Mouse (Mus musculus) retina, postnatal 1 day (tissue): ENCODE results near the gene Hba-x.

Experiments
- DNase-seq: peaks from one replicate; pipeline ENCODE4 v3.0.0-alpha.2; 2012

The Hba-x gene

DNA sequence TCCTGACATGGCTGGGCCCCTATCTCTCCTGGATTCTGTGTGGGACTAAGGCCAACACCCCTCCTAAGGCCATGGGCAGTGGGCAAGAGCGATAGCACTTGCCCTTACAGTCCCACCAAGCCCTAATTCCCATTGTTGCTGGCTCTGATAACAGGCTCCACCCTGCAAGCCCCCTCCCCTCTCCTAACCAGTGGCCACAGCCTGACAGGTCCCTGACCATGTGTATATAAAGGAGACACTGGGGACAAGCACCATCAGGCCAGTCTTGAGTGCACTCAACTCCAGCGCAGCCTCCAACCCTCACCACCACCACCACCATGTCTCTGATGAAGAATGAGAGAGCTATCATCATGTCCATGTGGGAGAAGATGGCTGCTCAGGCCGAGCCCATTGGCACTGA, at the start of gene Hba-x:
Hba-x (plus strand) TSS at position 54 of the 400 bp plus-strand sequence.
- DNase-seq: no peak

DNA sequence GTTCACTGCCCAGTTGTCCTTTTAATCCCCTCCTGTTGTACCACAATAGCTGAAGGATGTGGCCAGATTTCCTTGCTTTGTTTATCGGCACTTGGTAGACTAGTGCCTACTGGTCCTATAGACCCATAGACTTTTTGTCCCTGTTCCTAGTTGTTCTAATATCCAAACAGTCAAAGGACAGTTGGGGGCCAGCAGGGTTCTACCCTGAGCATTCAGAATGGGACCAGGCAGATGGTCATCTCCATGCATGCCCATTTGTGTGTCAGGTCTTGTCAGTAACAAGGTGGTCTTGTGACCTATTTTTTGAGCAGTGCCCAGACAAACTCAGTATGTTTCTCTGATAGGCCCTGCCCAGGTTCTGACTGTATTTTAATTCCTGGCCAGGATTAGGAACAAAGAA, 49.2 kb upstream of the Hba-x start:
- no peak for DNase-seq

DNA sequence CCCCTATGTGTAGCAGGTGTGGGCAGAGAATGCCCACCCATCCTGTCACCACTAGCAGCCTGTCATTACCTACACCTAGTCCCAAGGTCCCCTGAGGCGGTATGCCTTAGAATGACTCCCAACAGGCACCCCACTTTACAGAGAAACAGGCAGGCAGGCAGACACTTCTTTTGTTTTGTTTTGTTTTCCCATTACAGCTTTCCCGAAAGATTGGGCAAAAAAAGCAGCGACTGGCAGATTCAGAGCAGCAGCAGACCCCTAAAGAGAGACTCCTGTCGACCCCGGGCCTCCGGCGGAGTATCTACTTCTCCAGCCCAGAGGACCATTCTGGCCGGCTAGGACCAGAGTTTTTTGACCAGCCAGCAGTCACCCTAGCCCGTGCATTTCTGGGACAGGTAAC, 48.6 kb upstream of the Hba-x start:
- no peak for DNase-seq

DNA sequence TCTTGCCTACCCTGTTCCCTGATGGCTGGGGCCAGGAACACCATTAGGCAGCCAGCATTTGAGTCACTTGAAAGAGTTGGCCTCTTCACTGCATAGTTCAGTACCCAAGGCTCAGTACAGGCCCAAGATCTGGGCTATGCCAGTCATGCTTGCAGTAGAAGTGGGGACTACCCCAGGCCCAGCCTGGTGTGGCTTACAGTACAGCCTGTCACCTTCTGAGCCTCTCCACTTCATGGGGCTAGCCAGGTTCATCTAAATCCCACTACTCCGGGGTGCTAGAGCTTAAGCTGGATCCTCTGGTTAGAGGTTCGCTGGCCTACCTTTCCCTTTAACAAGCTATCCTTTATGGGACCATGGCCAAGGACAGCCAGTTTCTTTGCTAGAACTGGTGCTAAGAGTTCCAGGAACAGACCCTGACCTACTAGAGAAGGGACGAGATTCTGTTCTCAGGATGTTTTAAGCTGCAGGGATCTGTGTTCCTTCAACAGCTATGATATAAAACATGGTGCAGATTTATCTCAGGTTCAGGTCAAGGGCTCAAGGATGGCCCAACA, 47.8 kb upstream of the Hba-x start:
- no peak for DNase-seq

DNA sequence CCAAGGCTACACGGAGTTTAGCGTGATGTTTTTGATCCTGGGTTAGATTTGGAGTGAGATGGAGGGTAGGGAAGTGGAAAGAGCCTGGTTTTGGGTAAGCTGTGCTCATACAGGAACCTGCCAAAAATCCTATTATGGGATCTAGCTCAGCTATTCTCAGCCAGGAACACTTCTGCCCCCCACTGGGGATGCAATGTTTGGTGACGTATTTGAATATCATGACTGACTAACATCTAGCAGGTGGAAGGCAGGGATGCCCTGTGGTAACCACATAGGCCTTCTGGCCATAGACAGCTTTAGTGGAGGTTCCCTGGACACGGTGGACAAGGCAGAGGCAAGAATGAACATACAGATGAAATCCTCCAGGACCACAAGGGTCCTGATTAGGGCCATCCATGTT, 46.0 kb upstream of the Hba-x start:
- DNase-seq: no peak

DNA sequence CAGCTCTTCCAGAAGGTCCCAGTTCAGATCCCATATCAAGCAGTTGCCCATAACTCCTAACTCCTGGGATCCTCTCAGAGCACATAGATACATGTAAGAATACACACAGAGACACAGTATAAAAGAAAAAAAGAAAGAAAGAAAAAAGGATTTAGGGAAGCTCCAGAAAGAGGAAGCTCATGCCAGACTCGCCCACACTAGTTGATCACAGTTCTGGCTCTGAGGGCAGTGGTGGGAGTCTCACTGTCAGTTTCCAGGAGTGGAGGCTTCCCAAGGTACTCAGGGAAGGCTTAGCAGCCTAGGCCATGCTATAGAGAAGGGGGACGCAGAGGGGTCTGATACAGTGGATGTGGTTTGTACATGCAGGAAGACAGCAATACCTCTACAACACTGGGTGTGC, 45.1 kb upstream of the Hba-x start:
- DNase-seq: no peak

DNA sequence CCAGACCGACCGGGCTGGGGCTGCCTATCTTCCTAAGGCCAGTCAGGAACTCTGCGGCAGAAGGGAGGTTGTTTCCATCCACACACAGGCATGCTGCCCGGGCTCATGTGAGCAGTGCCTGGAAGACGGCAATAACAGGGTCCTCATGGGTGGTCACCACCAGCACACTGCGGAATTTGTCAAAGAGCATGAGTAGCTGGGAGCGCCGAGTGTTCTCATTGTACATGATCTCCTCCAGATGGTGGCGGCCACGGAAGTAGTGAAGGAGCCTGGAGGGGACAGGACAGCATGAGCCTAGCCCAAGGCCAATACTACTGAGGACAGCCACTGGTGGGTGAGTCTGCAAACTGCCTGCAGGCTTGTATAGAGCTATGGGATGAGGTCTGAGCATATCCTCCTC, 43.4 kb upstream of the Hba-x start:
- peak; percentile 49 for DNase-seq

DNA sequence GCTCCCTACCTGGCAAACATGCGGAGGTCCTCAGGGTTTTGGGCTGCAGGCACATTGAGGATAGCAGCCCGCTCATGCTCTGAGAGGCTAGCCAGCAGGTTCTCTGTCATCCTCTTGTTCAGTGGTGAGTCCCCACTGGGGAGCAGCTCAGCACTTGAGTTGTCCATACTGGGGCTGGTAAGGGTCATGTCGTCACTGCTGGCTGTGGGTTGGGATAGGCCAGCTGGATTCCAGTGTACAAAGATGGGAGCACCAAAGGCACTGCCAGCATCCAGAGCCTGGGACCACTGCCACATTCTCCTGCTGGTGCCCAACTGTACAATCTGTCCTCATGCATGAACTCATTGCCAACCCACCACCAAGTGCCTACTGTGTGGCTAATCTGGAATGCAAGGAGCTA, 42.3 kb upstream of the Hba-x start:
- DNase-seq: no peak

DNA sequence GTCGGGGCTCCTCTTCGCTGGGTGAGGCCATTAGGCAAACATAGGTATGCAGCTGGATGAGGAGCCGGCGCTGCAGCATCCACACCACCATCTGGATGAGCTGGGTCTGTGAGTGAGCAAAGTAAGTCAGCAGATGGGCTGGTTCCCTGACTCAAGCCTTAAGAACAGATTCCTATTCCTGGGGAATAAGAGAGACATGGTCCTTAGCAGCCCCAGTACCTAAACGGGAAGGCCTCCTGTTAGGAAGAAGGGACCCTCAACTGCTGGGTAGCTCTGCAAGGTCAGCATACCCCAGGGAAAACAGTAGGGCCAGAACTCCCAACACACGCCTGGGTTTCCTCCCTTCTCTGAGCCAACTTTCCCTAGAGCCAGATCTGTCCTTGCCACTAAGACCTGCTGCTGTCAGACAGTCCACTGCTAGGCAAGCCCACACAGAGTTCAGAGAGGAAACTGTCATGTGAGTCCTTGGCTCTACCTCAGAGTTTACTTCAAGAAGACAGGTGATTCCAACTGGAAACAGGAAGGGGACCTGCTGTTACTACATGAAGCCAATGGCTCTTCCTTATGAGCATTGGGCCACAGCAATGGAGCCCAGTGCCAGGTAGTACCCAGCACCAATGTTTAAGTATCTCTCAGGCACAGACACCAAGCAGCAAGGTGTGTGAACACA, 41.2 kb upstream of the Hba-x start:
- no peak for DNase-seq

DNA sequence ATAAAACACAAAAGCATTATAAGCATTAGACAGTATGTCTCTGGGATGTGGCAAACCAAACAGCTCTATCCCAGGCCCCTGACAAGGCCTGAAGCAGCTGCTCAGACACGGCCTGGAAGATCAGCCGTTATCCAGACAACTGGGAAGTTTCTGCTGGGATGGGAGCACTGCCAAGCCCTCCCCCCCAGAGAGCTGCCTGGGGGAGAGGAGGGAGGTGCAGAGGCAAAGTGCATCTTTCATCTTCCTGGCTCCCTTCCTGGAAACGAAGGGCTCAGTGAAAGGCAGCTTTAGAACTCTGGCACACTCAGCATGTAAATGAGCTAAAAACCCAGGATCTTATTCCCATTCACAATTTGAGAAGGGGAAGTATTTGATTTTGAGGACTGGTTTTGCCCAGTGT, 40.6 kb upstream of the Hba-x start:
- DNase-seq: no peak

DNA sequence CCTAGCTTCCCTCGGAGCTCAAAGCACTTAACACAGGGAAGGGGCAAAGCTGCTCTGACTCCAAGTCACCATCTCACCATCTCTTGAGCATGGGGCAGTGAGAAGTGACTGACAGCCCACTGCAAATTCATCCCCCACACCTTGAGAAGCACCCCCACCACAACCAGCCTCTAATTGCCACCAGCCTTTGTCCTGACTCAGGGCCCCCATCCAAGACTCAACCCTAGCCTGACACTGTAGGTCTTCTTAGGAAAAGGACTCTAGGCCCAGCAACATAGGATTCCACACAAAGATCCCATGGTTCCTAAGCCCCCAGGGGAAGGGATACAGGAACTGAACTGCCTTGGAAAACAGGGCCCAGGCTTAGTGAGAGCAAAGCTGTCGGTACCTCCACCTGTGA, 40.1 kb upstream of the Hba-x start:
- no peak for DNase-seq

DNA sequence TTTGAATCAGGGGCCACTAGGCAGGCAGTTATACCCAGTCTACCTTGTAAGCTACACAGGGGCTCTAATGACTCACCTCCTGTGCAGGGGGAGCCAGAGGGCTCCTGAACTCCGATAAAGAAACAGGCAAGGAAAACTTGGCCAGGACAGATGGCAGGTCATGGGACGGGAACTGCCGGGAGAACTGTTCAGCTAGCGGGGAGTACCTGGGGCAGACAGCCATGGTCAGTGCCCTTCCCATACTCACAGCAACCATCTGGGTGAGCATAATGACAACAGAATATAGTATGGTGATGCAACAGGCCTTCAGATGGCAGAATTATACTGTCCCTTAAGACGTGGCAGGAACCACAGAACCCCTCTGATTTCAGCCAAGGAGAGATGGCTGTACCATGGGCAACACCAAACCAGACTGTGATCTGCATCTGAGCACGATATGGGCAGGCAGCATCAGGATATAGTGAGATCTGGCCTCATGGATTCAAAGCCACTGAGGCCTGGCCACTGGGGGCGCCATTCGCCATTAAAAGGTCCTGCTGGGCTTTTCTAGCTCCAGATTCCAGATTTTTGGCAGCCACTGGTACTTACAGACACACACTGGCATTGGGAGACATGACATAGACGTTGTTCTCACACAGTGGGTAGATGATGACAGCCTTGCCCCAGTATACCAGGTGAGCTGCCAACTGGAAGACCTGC, 39.3 kb upstream of the Hba-x start:
- peak; percentile 67 for DNase-seq

DNA sequence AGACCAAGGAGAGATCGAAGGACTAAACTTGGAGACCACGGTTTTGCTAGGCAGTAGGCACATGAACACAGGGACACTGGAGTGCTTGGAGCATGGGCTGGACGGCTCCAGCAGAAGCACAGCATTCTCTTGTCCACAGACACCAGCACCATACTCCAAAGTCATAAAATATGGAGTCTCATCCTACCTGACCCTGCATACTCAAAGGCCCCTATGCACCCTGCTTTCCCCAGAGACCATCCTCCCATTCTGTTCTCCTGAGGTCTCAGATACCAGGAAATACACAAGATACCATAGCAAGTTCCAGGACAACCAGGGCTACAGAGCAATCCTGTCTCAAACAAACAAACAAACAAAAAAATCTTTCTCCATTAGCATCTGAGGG, 38.8 kb upstream of the Hba-x start:
- DNase-seq: no peak

DNA sequence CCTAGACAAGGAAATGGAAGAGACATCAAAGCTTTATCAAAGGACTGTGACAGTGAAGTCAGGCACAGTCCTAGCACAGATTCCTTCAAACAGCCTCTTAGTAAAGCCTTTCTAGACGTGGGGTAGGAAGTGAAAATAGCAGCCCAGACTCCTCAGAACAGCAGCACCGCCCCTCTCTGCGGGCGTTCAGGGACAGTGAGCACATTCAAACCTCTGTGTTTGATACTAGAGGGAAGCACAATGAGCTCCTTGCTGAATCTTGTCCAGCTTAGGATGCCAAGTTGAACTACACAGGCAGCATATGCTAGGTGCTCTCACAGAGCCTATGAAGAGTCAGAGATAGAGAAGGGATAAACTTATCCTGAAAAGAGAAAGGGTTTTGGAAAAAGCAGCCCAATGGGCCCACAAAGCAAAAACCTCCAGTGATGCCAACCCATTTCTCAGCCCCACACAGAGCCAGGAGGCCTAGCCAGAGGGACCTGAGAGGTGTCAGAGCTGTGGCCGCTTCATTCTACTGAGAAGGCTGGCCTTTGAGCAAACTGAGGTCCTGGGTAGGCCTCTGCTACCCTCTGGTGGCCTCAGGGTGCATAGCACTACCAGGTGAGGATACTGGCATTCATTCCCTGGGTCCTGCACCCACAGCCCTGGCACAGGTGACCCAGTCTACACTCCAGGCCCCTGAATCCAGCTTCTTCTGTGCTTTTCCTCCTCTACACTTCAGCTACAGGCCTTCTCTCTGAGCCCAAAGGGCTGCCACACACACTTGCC, 37.9 kb upstream of the Hba-x start:
- DNase-seq: peak; percentile 77

DNA sequence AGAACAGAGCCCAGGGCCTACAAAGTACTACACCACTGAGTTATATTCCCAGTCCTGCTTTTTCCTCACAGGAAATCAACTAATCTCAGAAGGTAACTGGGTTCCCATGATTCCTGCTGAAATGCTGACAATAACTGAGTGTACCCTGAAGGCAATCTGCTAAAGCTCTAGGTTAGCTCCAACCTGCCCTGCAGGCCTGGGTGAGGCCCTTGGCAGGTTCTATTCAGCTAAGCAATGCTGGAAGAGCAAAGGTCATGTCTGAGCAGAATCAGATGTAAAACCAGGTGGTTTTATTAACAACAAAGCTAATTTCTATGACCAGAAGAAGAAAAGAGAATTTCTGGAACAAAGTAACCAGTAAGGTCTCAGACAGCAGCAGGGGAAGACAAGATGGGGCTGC, 34.8 kb upstream of the Hba-x start:
- DNase-seq: no peak

DNA sequence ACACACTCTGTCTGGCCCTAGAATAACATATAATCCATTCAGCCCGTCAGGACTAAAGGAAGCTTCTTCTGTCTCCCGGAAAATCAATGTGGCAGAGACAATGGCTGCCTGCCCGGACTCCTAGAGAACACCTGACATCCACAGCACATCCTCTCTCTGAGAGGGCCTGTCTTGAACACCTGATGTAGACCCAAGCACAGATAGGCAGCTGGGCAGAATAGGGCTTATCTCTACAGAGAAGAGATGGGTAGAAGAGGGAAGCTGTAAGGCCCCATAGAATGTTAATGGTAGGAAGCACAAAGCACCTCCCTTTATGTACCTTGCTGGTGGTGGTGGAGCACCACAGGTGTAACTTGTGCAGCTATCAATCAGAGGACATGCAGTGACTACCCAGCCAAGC, 34.0 kb upstream of the Hba-x start:
- DNase-seq: no peak

DNA sequence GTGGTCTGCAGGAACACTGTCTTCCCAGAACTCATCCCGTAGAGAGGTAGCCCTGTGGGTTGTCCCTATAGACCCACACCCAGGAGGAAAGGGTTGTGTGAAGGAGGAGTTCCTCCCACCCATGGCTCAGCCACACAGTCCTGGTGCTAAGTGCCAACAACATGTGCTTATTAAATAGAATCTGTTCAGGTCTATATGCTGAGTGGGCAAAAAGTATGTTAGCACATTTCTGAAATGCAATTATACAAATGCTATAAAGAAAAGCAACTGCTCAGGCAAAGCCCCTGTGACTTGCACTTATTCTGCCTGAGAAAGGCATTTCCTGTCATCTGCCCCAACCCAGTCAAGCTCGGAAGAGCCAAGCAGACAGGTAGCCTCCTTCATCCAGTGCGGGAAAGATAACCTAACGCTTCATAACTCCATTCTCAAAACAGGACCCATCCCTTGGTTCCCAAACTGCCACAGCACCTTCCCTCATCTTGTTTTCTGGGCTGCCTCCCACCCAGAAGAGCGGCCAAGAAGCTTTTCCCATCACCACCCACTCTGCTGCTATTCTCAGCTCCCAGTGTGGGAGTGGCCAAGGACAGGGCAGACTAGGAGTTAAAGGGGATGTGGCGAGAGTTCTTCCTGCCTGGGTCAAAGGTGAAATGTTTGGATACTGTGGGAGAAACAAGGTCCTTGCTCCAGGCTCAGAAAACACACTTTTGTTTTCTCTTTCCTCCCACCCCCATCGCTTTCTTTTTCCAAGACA, 32.8 kb upstream of the Hba-x start:
- DNase-seq: no peak

DNA sequence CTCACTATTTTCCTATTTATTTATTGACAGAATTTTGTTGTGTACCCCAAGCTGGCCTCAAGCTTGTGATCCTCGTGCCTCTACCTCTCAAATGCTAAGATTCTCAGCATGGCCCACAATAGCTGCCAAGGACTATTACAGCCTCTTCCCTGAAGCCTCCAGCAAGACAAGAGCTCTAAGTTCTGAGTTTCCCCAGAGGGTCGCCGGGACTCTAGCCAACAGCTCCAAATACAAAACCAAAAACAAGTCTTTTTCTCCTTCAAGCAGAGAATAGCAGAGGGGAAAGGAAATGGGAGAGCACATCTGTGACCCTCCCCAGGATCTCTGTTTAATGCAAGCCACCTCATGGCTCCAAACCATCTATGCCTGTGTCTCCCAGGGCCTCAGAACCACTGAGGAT, 32.1 kb upstream of the Hba-x start:
- no peak for DNase-seq

DNA sequence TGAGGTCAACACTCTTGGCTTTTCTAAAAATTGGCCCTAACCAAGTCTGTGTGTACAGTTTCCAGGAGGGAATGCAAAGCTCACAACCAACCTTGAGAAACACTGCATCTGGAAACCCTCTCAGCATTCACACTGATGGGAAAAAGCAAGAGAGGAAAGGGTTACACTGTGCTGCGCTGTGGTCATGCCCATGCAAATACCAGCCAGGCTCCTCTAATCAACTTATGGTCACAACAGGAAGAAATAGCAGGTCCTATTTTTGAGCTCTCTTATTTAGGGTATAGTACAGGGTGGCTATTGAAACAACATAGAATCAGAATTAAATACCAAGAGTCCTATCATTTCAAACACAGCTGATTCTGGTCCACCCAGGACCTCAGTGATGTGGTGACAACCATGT, 31.6 kb upstream of the Hba-x start:
- DNase-seq: no peak

DNA sequence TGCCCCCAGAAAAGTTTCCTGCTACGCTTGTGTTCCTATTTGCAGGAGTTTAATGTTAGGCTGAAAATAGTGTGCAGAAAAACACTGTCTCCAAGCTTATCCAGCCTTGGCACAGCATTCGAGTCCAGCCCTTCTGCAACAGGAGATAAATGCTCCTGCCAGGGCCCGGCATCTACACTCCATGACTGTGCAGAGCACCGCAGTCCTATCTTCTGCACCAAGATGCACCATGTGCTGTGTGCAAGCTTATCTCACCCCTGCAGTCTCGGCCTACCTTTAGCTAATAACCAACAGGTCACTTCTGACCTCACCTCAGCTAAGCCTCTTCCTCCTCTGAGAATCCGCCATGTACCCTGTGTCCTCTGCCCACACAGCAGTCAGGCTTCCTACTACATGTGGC, 30.6 kb upstream of the Hba-x start:
- DNase-seq: no peak

DNA sequence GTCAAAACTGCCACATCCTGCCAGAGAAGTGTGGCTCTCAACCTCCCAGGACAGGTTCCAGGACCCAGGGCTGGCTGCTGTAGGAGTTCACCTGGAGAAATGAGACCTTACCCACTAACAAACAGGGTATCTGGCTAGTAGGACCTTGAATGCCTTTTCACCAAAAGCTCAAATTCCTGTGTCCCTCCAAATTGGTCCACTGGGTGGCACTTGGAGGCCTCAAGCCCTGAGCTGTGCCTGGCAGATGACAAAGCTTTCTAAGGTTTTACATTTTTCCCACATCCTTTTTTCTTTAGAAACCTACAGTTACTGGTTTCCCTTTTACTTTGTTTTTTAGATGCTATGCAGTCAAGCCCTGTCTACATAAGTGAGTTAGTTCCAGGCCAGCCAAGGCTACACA, 29.1 kb upstream of the Hba-x start:
- no peak for DNase-seq

DNA sequence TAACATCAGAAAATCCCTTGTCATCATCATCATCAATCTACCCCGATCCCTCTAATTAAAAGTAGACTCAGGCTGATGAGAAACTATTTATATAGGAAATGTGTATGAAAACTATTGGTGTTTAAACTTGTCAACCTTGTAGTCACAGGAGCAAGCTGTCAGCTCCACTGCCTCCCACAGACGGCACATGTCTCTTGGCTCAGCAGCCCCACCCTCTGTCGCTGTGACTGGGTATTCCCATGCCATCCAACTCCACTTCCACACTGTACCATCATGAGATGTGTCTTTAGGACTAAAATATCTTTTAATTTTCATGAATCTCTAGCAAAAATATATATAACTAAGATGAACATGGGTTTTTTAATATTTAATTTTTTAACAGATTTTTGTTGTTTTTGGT, 27.9 kb upstream of the Hba-x start:
- DNase-seq: no peak
